Mouse (Mus musculus): ENCODE measurements around the gene Apobec2. TPM values are rescaled to one million over a fixed set of nuclear protein-coding genes. Genes with fewer than 3 reads are reported as not detected.
A peak's percentile ranks its signal among the peaks of the same experiment; 100 is the strongest.

Apobec2 gene
- polyA plus RNA-seq, 1 experiment from 2014 or later = 0.25 TPM

DNA sequence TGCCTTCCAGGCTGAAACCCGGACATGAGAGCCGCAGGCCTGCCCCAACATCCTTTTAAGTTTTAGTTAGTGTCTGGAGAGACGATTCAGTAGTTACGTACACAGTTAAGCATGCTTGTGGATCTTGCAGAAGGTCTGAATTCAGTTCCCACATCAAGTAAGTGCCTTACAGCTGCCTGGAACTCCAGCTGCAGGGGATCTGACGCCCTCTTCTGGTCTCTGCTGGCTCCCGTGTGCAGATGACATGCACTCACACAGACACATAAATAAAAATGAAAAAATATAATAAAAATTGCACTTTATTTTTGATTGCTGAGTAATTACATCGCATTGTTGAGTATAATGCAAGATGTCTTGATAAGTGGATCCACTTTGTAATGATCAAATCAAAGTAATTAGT, 20.8 kb upstream of the Apobec2 start:
- TF ChIP-seq EP300 (IDR thresholded peaks at IDR 0.05; ENCODE audit: low read depth) = no peak
- peak; percentile 69 for TF ChIP-seq CTCF (IDR thresholded peaks at IDR 0.05; ENCODE audit: low read depth)
- 76% methylated on average over 7 of the region's 7 CpGs for WGBS (ENCODE audit: insufficient replicate concordance)
- Histone ChIP-seq H3K4me1 (ENCODE audit: insufficient read depth) (peaks cover 23% of the 10 kb centered on the region), H3K27me3 (ENCODE audit: insufficient read depth, low read length) (no peaks in the 10 kb centered on the region), H3K36me3 (replicated peaks; ENCODE audit: insufficient read depth, low read length) (peaks cover 4% of the 10 kb centered on the region; the same call in 1 of the 2 replicates), H3K9me3 (ENCODE audit: low read length) (no peaks in the 10 kb centered on the region), H3K4me3 (ENCODE audit: low read depth, low read length) (no peak overlapping the region), H3K4me2 (ENCODE audit: low read depth, low read length) (no peak overlapping the region), H3K9ac (replicated peaks) (no peak overlapping the region), H3K27ac (ENCODE audit: low read depth) (no peak overlapping the region)
- DNase-seq (no peak), ATAC-seq (no peak)

DNA sequence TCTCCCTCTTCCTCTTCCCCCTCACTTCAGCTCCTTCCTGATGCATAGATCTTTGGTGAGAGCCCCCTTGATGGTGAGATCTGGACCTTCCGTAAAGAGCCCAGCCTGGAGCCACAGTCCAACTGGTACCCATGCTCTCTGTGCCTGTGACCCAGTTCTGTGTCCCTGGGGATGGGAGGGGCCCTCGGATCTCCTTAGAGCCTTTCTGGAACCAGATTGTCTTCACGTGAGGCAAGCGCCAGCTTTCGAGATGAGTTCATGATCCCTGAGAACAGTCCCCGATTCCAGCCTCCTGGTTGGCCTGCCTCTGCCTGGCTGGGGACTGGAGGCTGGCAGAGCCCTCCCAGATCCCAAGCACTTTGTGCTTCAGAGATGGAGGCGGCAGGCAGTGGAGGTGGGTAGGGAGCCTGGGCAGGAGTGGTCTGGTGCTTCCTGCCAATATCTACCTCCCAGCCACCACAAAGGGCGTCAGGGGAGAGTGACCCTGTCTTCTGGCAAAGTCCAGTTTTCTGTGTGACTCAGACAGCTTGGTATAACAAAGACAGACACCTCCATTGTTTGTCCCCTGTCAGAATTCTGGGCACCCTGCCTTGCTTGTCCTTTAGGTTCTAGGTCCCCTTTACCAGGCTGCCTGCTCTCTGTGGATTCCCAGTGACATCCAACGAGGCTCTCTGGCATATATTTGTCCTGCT, 19.2 kb upstream of the Apobec2 start:
- H3K9ac ChIP-seq (replicated peaks) = peak overlapping the region; percentile 64
- peak overlapping the region; percentile 40 for H3K4me3 ChIP-seq (ENCODE audit: low read depth, low read length)
- DNase-seq = no peak
- 58% methylated on average over 9 of the region's 9 CpGs for WGBS (ENCODE audit: insufficient replicate concordance)
- H3K36me3 ChIP-seq (replicated peaks; ENCODE audit: insufficient read depth, low read length) = peaks cover 4% of the 10 kb centered on the region; the same call in 1 of the 2 replicates
- TF ChIP-seq CTCF (IDR thresholded peaks at IDR 0.05; ENCODE audit: low read depth) = no peak
- no peak for TF ChIP-seq EP300 (IDR thresholded peaks at IDR 0.05; ENCODE audit: low read depth)
- peak overlapping the region; percentile 92 for H3K27ac ChIP-seq (ENCODE audit: low read depth)
- H3K9me3 ChIP-seq (ENCODE audit: low read length) = no peaks in the 10 kb centered on the region
- H3K4me2 ChIP-seq (ENCODE audit: low read depth, low read length) = peak overlapping the region; percentile 65
- no peaks in the 10 kb centered on the region for H3K27me3 ChIP-seq (ENCODE audit: insufficient read depth, low read length)
- peak; percentile 14; the same call in 1 of the 2 replicates for ATAC-seq
- peaks cover 34% of the 10 kb centered on the region for H3K4me1 ChIP-seq (ENCODE audit: insufficient read depth)

DNA sequence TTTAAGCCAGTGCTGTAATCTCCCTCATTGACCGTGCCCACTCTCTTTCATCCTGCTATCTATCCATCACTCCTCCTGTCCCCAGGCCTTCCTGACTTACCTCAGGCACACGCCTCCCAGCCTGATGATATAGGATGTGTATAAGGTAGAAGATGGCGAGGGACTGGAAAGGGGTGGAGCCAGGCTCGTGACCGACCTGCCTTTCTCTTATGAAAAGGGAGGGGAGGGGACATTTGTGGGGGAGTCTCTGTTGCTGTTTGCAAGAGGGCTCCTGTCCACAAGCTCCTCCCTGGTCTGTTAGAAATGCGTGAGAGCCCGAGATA, 18.6 kb upstream of the Apobec2 start, which contains the start of gene Tspo2:
TSS of gene Tspo2 (minus strand) at position 170 of the 323 bp plus-strand sequence.
- H3K36me3 ChIP-seq (replicated peaks; ENCODE audit: insufficient read depth, low read length) = peaks cover 4% of the 10 kb centered on the region; the same call in 1 of the 2 replicates
- TF ChIP-seq CTCF (IDR thresholded peaks at IDR 0.05; ENCODE audit: low read depth) = no peak
- TF ChIP-seq EP300 (IDR thresholded peaks at IDR 0.05; ENCODE audit: low read depth) = no peak
- peaks cover 34% of the 10 kb centered on the region for H3K4me1 ChIP-seq (ENCODE audit: insufficient read depth)
- no peaks in the 10 kb centered on the region for H3K27me3 ChIP-seq (ENCODE audit: insufficient read depth, low read length)
- no peaks in the 10 kb centered on the region for H3K9me3 ChIP-seq (ENCODE audit: low read length)
- H3K4me2 ChIP-seq (ENCODE audit: low read depth, low read length) = peak within 1 kb of the TSS; percentile 65
- H3K4me3 ChIP-seq (ENCODE audit: low read depth, low read length) = peak within 1 kb of the TSS; percentile 40
- H3K9ac ChIP-seq (replicated peaks) = peak within 1 kb of the TSS; percentile 64
- peak within 1 kb of the TSS; percentile 92 for H3K27ac ChIP-seq (ENCODE audit: low read depth)
- peak; percentile 72 for ATAC-seq
- 41% methylated on average over 7 of the region's 7 CpGs for WGBS (ENCODE audit: insufficient replicate concordance)
- peak; percentile 71 for DNase-seq

DNA sequence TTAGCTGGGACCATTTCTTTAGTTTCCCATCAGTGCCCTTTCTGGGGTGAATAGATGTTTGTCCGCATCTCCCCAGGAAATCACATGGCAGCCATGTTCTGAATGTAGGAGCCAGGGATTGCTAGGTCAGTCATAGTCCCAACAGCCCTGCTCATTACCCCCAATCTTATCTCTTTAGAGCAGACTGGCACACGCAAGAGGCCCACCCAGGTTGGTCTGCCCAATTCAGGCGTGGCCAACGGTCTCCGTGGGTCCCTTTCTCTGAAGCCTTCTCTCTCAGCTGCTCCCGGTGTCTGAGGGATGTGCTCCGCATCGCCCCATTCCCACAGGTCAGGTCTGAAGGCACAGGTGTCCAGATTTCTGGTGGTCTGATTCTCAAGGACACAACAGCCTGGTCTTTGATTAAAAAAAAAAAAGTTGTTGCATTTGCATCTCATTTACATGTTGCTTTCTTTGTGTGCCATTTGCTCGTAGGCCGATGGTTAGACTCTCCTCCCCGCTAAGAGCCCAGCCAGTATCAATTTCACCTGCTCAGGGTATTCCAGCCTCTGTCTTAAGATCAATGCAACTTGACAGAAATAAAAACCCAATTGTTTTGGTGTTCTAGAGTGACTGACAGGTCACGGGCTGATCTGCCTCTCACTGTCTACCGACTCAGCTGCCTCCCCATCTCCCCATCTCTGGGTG, 18.1 kb upstream of the Apobec2 start:
- Histone ChIP-seq H3K9ac (replicated peaks) (peak overlapping the region; percentile 64), H3K36me3 (replicated peaks; ENCODE audit: insufficient read depth, low read length) (peaks cover 4% of the 10 kb centered on the region; the same call in 1 of the 2 replicates), H3K9me3 (ENCODE audit: low read length) (no peaks in the 10 kb centered on the region), H3K27me3 (ENCODE audit: insufficient read depth, low read length) (no peaks in the 10 kb centered on the region), H3K4me3 (ENCODE audit: low read depth, low read length) (peak overlapping the region; percentile 40), H3K27ac (ENCODE audit: low read depth) (peak overlapping the region; percentile 92), H3K4me1 (ENCODE audit: insufficient read depth) (peaks cover 34% of the 10 kb centered on the region), H3K4me2 (ENCODE audit: low read depth, low read length) (peak overlapping the region; percentile 65)
- WGBS (ENCODE audit: insufficient replicate concordance) = 57% methylated on average over 13 of the region's 13 CpGs
- TF ChIP-seq EP300 (IDR thresholded peaks at IDR 0.05; ENCODE audit: low read depth) = peak; percentile 93
- no peak for TF ChIP-seq CTCF (IDR thresholded peaks at IDR 0.05; ENCODE audit: low read depth)
- ATAC-seq (peak; percentile 90), DNase-seq (peak; percentile 78)

DNA sequence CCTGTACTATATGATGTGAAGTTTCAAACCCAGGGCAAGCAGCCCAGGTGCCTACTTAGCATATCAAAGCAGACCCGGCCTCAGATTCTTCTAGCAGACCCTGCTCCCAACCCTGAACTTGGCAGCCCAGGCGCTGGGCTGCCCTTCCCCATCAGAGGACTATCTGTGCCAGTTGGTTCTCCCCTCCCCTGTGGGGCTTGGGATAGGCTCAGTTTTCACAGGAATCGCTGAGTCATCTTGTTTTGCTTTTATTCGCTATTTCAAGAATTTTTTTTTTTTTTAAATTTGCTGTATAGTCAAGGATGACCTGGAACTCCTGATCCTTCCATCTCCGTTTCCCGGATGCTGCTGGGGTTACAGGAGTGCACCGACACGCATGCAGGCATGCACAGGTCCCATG, 14.9 kb upstream of the Apobec2 start:
- 58% methylated on average over 8 of the region's 8 CpGs for WGBS (ENCODE audit: insufficient replicate concordance)
- Histone ChIP-seq H3K4me3 (ENCODE audit: low read depth, low read length) (no peak overlapping the region), H3K36me3 (replicated peaks; ENCODE audit: insufficient read depth, low read length) (peaks cover 4% of the 10 kb centered on the region; the same call in 1 of the 2 replicates), H3K27ac (ENCODE audit: low read depth) (peak overlapping the region; percentile 92), H3K27me3 (ENCODE audit: insufficient read depth, low read length) (no peaks in the 10 kb centered on the region), H3K4me2 (ENCODE audit: low read depth, low read length) (peak overlapping the region; percentile 65), H3K4me1 (ENCODE audit: insufficient read depth) (peaks cover 28% of the 10 kb centered on the region), H3K9me3 (ENCODE audit: low read length) (no peaks in the 10 kb centered on the region), H3K9ac (replicated peaks) (0 out of 2 replicates have a peak overlapping the region, but pooled peaks have one; percentile 57)
- TF ChIP-seq CTCF (IDR thresholded peaks at IDR 0.05; ENCODE audit: low read depth) = no peak
- TF ChIP-seq EP300 (IDR thresholded peaks at IDR 0.05; ENCODE audit: low read depth) = peak; percentile 76
- ATAC-seq (peak; percentile 24), DNase-seq (no peak)

DNA sequence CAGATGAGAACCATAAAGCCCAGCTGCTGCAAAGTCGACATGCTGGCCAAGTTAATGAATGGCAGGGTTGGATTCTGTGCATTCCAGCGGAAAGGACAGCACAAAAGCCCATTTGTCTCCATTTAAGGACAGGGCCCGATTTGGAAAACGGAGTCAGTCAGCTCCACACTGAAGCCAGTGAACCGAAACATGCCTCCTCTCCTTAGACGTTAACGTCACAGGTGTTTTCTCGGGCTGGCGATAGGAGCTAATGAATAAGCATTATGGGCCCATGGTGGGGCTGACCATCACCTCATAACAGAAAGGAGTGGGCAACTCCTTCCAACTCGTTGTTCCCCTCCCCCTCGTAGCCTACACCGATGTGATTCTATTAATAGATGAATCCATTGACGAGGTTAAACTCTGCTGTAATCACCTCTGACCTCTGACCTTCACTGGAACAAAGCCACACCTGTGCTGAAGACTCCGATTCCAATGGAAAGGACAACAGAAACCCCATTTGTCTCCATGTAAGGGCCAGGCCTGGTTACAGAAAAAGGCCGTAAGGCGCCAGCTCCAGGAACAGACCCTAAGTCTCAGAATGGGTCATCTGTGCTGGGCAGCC, 10.9 kb upstream of the Apobec2 start:
- TF ChIP-seq CTCF (IDR thresholded peaks at IDR 0.05; ENCODE audit: low read depth) (no peak), EP300 (IDR thresholded peaks at IDR 0.05; ENCODE audit: low read depth) (no peak)
- Histone ChIP-seq H3K4me2 (ENCODE audit: low read depth, low read length) (no peak overlapping the region), H3K4me3 (ENCODE audit: low read depth, low read length) (no peak overlapping the region), H3K9ac (replicated peaks) (no peak overlapping the region), H3K27me3 (ENCODE audit: insufficient read depth, low read length) (no peaks in the 10 kb centered on the region), H3K36me3 (replicated peaks; ENCODE audit: insufficient read depth, low read length) (no peaks in the 10 kb centered on the region), H3K9me3 (ENCODE audit: low read length) (no peaks in the 10 kb centered on the region), H3K4me1 (ENCODE audit: insufficient read depth) (peaks cover 17% of the 10 kb centered on the region), H3K27ac (ENCODE audit: low read depth) (no peak overlapping the region)
- WGBS (ENCODE audit: insufficient replicate concordance) = 81% methylated on average over 16 of the region's 16 CpGs
- DNase-seq = no peak
- ATAC-seq = no peak
